Mouse (Mus musculus): ENCODE data around the gene Nfkbil1.

The Nfkbil1 gene

DNA sequence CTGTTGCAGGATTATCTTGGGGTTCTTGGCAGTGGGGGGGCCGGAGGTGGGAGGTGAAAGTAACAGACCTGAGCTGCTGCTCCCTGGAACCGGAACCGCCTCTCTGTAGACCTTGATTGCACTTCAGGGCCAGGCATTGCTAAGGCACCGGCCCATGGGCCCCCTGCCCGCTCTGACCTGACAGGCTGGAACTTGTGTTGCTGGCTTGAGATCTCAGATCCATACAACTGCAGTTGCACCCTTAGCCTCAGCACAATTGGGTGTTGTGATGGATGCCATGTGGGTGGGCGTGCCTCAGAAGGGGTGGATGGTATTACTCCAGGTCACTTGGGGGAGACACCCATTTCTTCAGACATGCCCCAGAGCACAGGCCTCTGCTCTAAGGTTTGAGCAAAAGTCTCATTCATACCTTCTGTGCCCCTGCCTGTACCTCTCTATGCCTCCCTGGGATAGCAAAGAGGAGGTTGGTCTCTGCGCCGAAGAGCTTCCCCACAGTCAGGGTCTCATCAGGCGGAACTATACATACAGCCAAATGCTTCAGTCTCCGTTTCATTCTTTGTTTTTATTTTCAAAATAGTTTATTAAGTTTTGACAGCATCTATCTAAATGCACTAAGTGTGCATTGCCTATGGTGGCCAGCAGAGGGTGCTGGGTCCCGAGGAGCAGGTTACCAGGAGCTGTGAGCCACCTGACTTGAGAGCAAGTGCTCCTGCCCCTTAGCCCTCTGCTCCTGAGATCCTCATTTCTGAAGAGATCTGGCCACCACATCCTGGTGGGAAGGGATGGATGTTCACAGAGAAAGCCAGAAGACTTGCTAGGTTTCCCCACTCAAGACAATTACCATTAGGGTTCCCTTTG, 18.9 kb upstream of the Nfkbil1 start:
- in situ Hi-C loops (cut with MboI): no loop called here

DNA sequence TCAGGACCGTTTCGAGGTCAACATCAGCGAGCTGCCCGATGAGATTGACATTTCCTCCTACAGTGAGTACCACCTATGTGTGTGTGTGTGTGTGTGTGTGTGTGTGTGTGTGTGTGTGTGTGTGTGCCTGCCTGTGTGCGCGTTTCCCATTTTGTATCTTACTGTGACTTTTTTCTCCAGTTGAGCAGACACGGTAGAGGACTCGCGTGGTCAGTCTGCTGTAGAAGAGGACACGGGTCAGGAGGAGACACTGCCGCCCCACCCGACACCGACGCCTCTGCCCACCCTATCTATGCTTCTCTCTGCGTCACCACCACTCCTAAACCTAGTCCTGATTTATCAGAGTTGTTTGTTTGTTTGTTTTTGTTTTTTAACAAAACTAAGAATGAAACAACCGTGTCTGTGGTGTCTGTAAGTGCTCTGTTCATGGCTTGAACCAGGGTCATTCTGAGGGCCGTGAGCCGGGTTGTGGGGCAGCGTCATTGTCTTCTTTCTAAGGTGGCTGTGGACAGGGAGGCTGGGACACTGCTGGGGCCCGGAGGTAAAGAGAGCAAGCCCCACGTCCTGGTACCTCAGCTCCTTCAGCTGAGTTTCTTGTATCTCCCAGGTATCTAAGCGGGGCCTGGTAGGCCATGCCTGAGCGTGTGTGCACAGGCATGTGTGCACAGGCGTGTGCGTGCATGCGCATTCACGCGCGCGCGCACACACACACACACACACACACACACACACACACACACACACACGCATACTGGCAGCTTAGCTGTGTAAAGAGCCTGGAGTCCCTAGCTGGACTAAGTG, 17.9 kb upstream of the Nfkbil1 start:
- in situ Hi-C loops (cut with MboI): no loop called here

DNA sequence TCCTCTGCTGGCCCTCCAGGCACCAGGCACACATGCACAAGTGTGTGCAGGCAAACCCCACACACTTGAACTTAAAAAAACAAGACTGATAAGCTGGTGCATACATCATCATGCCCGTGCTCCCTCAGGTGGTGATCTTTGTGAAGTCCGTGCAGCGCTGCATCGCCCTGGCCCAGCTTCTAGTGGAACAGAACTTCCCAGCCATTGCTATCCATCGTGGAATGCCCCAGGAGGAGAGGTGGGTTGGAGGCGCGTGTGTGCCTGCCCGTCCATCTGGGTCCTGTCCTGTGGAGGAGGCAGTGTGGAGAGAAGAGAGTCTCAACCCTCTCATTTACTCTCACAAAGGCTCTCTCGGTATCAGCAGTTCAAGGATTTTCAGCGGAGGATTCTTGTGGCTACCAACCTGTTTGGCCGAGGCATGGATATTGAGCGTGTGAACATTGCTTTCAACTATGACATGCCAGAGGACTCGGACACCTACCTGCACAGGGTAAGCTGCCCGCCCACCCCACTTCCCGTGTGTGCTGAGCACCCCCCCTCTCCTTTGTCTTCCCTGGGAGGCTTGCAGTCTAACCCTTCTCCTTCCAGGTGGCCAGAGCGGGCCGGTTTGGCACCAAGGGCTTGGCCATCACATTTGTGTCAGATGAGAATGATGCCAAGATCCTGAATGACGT, 17.2 kb upstream of the Nfkbil1 start:
- in situ Hi-C loops (cut with MboI): no loop called here

- in situ Hi-C loops (cut with MboI): no loop called here
Observed at GRCm38 (mm10) chr17:35251981-35252380, 16.4 kb upstream of the Nfkbil1 start.

- in situ Hi-C loops (cut with MboI): no loop called here
Observed at GRCm38 (mm10) chr17:35251162-35251719, 15.6 kb upstream of the Nfkbil1 start.

DNA sequence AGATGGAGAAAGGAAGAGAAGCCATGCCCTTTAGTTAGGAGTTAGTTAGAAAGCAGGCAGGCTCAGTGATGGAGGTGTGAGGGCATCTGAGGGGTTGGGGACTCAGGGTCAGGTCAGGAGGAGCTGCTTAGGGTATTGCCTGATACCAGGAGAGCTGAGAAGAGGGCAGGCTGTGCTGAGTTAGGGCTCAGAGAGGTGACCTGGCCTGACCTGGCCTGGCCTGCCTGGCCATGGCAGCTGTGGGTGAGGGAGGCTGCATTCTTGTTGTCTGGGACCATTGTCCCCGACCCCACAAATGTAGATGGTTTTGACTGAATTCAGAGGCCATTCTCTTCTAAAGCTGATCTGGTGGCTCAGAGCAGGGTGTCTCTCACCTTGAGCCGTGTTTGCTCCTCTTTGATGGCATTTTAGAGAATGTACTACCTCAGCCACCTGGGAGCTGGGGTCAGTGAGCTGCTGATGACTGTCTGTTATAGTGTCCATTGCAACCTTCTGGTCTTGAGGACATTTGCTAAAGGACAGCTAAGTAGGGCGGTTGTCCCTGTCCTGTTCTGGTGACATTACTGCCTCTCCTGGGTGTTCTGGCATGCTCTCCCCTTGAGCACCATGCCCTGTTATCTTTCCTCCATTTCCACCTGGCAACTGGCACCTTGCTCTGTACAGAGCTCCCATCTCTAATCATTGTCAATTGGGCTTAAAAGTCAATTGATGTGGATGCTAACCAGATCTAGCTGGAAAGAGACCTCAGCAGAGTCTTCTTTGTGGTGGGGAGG, 14.9 kb upstream of the Nfkbil1 start:
- in situ Hi-C loops (cut with MboI): no loop called here

- in situ Hi-C loops (cut with MboI): no loop called here
Observed at GRCm38 (mm10) chr17:35249451-35250197, 14.0 kb upstream of the Nfkbil1 start.

DNA sequence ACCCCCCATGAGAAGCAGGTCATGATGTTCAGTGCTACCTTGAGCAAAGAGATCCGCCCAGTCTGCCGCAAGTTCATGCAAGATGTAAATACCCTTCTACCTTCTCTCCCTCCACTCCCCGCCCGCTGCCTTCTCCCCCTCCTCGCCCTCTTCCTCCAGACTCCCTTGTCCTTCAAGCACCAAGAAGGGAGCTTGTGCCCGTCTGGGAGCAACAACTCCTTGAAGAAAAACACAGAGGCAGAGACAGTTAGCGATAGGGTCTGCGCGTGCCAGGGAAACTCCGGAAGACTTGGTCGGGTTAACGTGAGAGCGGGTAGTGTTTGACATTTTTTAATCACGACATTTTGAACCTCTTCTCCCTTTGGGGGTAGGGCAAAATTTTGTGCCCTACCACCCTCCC, 13.4 kb upstream of the Nfkbil1 start:
- in situ Hi-C loops (cut with MboI): no loop called here

DNA sequence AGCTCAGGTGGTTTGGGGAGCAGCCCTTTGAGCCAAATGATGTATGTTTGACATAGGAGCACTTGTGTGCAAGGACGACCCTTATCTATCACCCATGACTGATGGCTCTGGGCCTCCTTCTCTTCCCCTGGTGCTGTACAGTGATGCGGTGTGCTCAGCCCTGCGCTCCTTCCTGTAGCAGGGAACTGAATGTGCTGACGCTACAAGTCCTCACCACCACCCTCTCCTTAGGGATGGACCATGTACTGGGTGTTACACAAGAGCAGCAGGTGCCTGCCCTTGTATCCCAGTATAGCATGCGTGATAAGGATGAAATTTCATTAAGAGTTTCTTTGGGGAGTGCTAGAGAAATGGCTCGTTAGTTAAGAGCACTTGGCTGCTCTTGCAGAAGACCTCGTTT, 11.6 kb upstream of the Nfkbil1 start:
- in situ Hi-C loops (cut with MboI): no loop called here

- in situ Hi-C loops (cut with MboI): no loop called here
Observed at GRCm38 (mm10) chr17:35245731-35246623, 10.4 kb upstream of the Nfkbil1 start.

DNA sequence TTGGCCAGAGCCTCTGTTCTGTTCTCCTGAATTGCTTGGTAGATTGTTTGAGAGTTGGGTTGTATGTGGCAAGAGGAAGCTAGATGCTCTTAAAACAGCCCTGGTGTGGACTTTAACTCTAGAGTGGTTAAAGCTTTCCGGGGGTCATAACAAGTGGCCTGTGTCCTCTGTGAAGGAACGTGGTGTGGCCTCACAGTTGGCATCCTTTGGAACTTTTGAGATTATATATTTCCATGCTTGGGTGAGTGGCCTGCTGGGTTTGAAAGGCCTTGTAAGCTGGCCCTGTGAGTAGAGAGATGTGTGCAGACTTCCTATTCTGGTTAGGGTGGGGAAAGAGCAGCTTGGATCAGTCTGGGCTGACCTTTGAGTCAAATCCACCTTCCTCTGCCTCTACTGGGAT, 9.4 kb upstream of the Nfkbil1 start:
- in situ Hi-C loops (cut with MboI): no loop called here

DNA sequence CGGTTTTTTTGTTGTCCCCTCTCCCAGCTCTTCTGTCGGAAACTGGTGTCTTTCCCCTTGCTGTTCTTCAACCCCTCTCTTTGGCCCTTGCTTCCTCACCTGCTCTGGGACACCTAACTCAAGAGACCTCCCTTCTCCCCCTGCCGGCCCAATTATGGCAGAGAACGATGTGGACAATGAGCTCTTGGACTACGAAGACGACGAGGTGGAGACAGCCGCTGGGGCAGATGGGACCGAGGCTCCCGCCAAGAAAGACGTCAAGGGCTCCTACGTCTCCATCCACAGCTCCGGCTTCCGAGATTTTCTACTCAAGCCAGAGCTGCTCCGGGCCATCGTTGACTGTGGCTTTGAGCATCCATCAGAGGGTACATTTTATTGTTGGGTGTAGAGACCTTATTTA, 7.5 kb upstream of the Nfkbil1 start:
- in situ Hi-C loops (cut with MboI): no loop called here

DNA sequence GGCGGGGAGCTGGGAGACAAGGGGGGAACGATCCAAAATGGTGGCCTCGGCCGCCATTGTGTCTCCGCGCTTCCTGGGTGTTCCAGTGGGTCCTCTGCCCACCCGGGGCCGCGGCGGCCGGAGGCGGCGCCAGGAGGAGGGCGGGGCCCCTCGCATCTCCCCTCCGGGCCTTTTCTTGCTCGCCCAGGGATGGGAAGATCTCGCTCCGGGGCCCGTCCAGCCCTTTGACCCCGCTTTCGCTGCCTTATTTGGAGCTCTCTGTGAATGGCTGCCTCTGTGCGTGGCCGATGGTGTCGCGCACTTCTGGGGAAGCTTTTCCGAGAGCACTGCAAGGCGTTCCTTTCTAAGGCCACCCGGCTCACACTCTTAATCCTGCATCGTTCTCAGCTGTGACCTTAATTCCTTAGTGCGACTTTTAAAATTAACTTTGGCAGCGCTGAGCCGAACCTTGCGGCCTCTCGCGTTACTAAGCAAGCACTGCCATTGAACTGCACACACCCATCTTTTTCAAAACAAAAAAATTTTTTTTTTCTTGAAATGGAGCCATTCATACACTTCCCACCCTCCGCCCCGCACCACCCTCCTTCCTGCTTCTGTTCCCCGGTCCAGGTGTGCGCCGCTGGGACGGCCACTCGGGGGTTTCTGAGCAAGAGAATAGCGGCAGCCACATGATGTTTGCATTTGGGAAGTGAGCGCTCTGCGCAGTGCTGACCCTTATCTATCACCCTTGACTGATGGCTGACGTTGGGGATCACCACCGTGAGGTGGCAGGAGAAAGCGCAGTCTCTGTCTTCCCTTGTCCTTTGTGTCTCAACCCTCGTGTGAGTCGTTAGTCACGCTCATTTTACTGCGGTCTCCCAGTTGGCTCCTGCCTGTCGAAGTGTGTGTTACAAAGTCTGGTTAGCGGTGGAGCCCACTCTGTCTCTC, 6.7 kb upstream of the Nfkbil1 start:
- in situ Hi-C loops (cut with MboI): no loop called here

GRCm38 (mm10) chr17:35241305-35242014, 5.9 kb upstream of the Nfkbil1 start, which contains the start of gene Ddx39b:
Gene Ddx39b, plus strand, starts transcription at chr17:35241746.
- in situ Hi-C loops (cut with MboI): no loop called here

GRCm38 (mm10) chr17:35240384-35241304, 5.1 kb upstream of the Nfkbil1 start:
- in situ Hi-C loops (cut with MboI): no loop called here

GRCm38 (mm10) chr17:35239700-35240099, 4.1 kb upstream of the Nfkbil1 start:
- in situ Hi-C loops (cut with MboI): no loop called here

DNA sequence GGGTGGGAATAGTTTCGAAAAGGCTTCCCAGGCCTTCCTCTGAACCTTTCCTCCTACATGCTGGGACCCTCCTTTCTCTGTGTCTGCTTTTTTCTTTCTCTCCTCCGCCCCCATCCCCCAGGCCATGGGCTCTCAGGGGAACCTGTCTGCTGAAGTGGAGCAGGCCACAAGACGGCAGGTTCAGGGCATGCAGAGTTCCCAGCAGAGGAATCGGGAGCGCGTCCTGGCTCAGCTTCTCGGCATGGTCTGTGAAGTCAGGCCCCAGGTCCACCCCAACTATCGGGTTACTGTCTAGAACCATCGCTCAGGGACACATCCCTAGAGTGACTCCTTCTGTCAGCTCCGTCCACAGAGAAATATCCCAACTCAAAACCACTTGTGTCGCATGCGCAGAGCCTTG, 1.9 kb upstream of the Nfkbil1 start:
- in situ Hi-C loops (cut with MboI): no loop called here
